Mouse (Mus musculus) heart, embryonic 15.5 days (tissue): ENCODE measurements at regions not wholly inside any gene's neighbourhood (a gene's known extent, or its start where the extent isn't known, plus 50 kb on each side); places are given as distances from the start of the nearest gene placed in this dataset.

Experiments used
- ATAC-seq: fragments of 200-750 bp; cut with Nextera tagmentation; replicated peaks from 2 replicates; pipeline ENCODE4 v1.8.0; 2017; ENCODE audit warnings: low read depth, moderate TSS enrichment; ENCODE audit not compliant: insufficient number of reproducible peaks, insufficient read depth, low FRiP score
- H3K27ac ChIP-seq: fragments of 300-500 bp; sonication (generic); 2 replicates; pipeline ENCODE4 v1.5.1; 2015; ENCODE audit warnings: mild to moderate bottlenecking, inconsistent platforms
- H3K27me3 ChIP-seq: fragments of 300-500 bp; sonication (generic); 2 replicates; pipeline ENCODE4 v1.6.1; 2015; ENCODE audit warnings: inconsistent platforms
- H3K36me3 ChIP-seq: fragments of 300-500 bp; sonication (generic); 2 replicates; pipeline ENCODE4 v1.6.1; 2015; ENCODE audit warnings: mild to moderate bottlenecking, inconsistent platforms
- H3K4me1 ChIP-seq: fragments of 300-500 bp; sonication (generic); replicated peaks from 2 replicates; pipeline ENCODE4 v1.6.1; 2015; ENCODE audit warnings: inconsistent platforms
- H3K4me2 ChIP-seq: fragments of 300-500 bp; sonication (generic); 2 replicates; pipeline ENCODE4 v1.6.1; 2015; ENCODE audit warnings: inconsistent platforms, mild to moderate bottlenecking, moderate library complexity
- H3K4me3 ChIP-seq: fragments of 300-500 bp; sonication (generic); 2 replicates; pipeline ENCODE4 v1.5.1; 2015; ENCODE audit warnings: mild to moderate bottlenecking, inconsistent platforms
- H3K9ac ChIP-seq: fragments of 300-500 bp; sonication (generic); 2 replicates; pipeline ENCODE4 v1.6.1; 2015; ENCODE audit warnings: mild to moderate bottlenecking, inconsistent platforms
- H3K9me3 ChIP-seq: fragments of 300-500 bp; sonication (generic); replicated peaks from 2 replicates; pipeline ENCODE4 v1.6.1; 2016; ENCODE audit warnings: inconsistent platforms
- WGBS: fragments of 180-500 bp; shearing (Covaris S2); methylation state at CpG from one replicate; pipeline ENCODE4 v1.1.7; 2015; ENCODE audit warnings: mixed read lengths; 5-methylcytosine and 5-hydroxymethylcytosine counted together

DNA sequence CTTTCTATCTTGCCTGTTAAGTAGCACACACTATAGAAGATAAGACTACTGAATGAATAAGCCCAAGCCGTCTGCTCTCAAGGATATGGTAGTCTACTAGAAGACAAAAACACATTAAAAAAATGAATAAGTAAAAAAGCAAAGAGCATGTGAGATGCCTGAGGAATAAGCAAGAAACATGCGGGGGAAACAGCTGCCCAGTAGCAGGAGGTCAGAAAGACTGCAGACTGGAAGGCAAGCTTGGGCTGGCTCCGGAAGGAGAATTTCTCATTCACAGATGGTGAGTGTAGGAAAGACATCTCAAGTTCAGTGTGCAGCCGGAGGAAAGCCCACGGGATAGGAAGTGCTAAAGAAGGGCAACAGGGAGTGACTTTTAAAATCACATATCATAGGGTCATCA lies 713.4 kb downstream of the Slc22a22 start:
- ATAC-seq, result no peak
- no peaks in the 10 kb centered on the region for H3K9me3 ChIP-seq
- no peaks in the 10 kb centered on the region for H3K36me3 ChIP-seq
- H3K27ac ChIP-seq, result no peak overlapping the region
- no peak overlapping the region for H3K9ac ChIP-seq
- no peaks in the 10 kb centered on the region for H3K27me3 ChIP-seq
- H3K4me3 ChIP-seq, result no peak overlapping the region
- H3K4me1 ChIP-seq, result peaks cover 7% of the 10 kb centered on the region; the same call in 1 of the 2 replicates
- WGBS, result 50% methylated on average over 5 of the region's 5 CpGs
- no peak overlapping the region for H3K4me2 ChIP-seq

DNA sequence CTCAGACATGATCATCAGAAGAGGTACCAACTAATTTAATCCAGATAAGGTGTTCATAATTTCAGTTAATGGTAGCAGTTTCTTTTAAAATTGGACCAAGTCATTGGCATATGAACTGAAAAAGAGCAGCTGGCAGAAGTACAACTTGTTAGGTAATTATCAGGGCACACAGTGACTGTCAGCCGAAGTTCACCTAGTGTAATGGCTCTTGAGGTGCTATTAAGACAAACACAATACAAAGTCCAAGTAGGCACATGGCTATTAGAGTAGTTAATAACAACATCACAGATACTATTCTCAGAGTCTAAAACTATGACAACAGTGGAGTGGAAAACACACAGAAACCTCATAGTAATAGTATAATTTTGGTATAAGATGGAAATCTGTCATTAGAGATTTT lies 730.7 kb downstream of the Slc22a22 start:
- no peak overlapping the region for H3K27ac ChIP-seq
- no peaks in the 10 kb centered on the region for H3K4me1 ChIP-seq
- no peaks in the 10 kb centered on the region for H3K27me3 ChIP-seq
- WGBS, result 60% methylated on average over 1 of the region's 1 CpGs
- H3K36me3 ChIP-seq, result no peaks in the 10 kb centered on the region
- H3K9ac ChIP-seq, result no peak overlapping the region
- no peaks in the 10 kb centered on the region for H3K9me3 ChIP-seq
- ATAC-seq, result no peak
- no peak overlapping the region for H3K4me3 ChIP-seq
- H3K4me2 ChIP-seq, result no peak overlapping the region

DNA sequence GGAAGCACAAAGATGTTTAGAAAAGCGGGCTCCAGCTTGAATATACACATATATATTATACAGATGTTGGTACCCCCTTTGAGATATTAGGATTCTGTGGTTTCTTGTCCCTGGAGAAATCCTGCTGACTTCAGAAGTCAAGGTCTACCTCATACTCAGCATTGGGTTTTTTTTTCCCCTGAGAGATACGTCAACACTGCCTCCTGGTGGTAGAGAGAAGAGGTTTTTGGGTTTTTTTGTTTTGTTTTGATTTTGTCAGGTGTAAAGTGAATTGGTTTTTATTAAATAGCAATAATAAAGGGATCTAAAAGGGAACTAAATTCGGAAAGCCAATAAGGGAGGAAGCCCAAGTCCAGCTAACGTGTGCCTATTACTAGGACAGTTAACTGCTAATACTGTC lies 732.5 kb downstream of the Slc22a22 start:
- WGBS, result 37% methylated on average over 4 of the region's 4 CpGs
- Histone ChIP-seq H3K27me3 (no peaks in the 10 kb centered on the region), H3K36me3 (no peaks in the 10 kb centered on the region), H3K9ac (no peak overlapping the region), H3K4me2 (no peak overlapping the region), H3K9me3 (no peaks in the 10 kb centered on the region), H3K4me1 (no peaks in the 10 kb centered on the region), H3K27ac (no peak overlapping the region), H3K4me3 (no peak overlapping the region)
- ATAC-seq, result no peak
